Mouse (Mus musculus): ENCODE results near the gene Ifngr2.

Ifngr2 gene

DNA sequence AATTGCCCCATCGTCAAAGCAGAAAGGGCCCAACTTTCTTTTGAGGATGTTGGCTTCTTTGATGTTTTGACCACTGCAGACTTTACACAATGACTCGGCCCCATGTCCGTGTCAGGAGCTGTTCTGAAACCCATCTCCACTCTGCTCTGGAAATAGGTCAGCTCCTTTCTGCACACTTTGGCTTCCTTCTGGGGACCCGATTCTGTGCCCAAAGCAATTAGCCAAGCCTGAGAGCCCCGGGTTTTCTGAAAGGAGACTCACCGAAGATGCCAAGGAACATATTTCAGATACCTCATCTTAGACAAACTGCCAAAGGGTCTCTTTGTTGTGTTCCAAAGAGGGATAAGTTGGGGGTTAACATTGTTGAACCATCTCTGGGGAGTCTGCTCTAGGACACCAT, 67.7 kb downstream of the Ifngr2 start:
- no peak for DNase-seq
